Comparison of ENCODE assay signal across 16 mouse cellular contexts in genomic region chr6:55579611-55580010, GRCm38 (mm10).
DNase-seq lines count a peak whose midpoint lies in the region; ATAC-seq and TF ChIP-seq lines count a peak whose summit lies in the region.
"Had no signal": no experiment of that assay in that cellular context is flagged by ENCODE, and none has a peak within 500 bp of the region (broad histone marks: within the 10 kb centered on the region; RNA-seq: fewer than 3 reads in every experiment).

No protein-coding gene starts in this region.

- no peaks in the 10 kb centered on the region for H3K36me3 ChIP-seq in forebrain, embryonic 16.5 days (ENCODE audit: control insufficient read depth, insufficient read depth)
- no peaks in the 10 kb centered on the region for H3K36me3 ChIP-seq in midbrain, postnatal 0 days (ENCODE audit: insufficient read depth, low read length)
- H3K36me3 ChIP-seq: embryonic facial prominence, embryonic 13.5 days; intestine, embryonic 15.5 days; lung, embryonic 15.5 days had no signal

- peak overlapping the region; percentile 40 for H3K4me3 ChIP-seq in layer of hippocampus, adult 2 months
- no peak overlapping the region for H3K4me3 ChIP-seq in forebrain, embryonic 16.5 days (replicated peaks; ENCODE audit: low read length)
- H3K4me3 ChIP-seq in midbrain, postnatal 0 days (ENCODE audit: low read depth, low read length), result no peak overlapping the region
- H3K4me3 ChIP-seq: embryonic facial prominence, embryonic 13.5 days; gastrocnemius, adult 2 months; heart, adult 2 months; intestine, embryonic 15.5 days; lung, embryonic 15.5 days had no signal

- H3K27me3 ChIP-seq in forebrain, embryonic 16.5 days (replicated peaks; ENCODE audit: control insufficient read depth, insufficient read depth, low read length), result no peaks in the 10 kb centered on the region
- no peaks in the 10 kb centered on the region for H3K27me3 ChIP-seq in midbrain, postnatal 0 days (ENCODE audit: insufficient read depth, low read length)
- H3K27me3 ChIP-seq: embryonic facial prominence, embryonic 13.5 days; intestine, embryonic 15.5 days; lung, embryonic 15.5 days had no signal

- peaks cover 28% of the 10 kb centered on the region for H3K4me1 ChIP-seq in forebrain, embryonic 16.5 days (replicated peaks; ENCODE audit: control insufficient read depth, insufficient read depth, low read length)
- H3K4me1 ChIP-seq in midbrain, postnatal 0 days (ENCODE audit: insufficient read depth, low read length), result no peaks in the 10 kb centered on the region
- H3K4me1 ChIP-seq: intestine, embryonic 15.5 days; lung, embryonic 15.5 days had no signal

- no peaks in the 10 kb centered on the region for H3K9me3 ChIP-seq in forebrain, embryonic 16.5 days (ENCODE audit: control insufficient read depth, low read length)
- H3K9me3 ChIP-seq in midbrain, postnatal 0 days (ENCODE audit: low read length), result no peaks in the 10 kb centered on the region
- H3K9me3 ChIP-seq: embryonic facial prominence, embryonic 13.5 days; intestine, embryonic 15.5 days; lung, embryonic 15.5 days had no signal

- DNase-seq in layer of hippocampus, adult 2 months (ENCODE audit: low spot score in 2 of 2), result peak in 1 of 2 experiments; percentile 23
- DNase-seq in layer of hippocampus, adult 8-10 months (ENCODE audit: low spot score in 2 of 2), result no peak
- peak; percentile 20 for DNase-seq in brain, adult 2 months (ENCODE audit: low read depth, low spot score)
- peak; percentile 41 for DNase-seq in midbrain, postnatal 0 days (ENCODE audit: low spot score)
- DNase-seq: gastrocnemius, adult 2 months; heart, adult 2 months; thymus, postnatal 25 days had no signal

- no peak for TF ChIP-seq CTCF in layer of hippocampus, adult 2 months (conservative IDR thresholded peaks at IDR 0.05)
- no peak for TF ChIP-seq CTCF in midbrain, postnatal 0 days (IDR thresholded peaks at IDR 0.05)

- WGBS in forebrain, embryonic 16.5 days, result 10% methylated on average over 9 of the region's 9 CpGs
- WGBS in midbrain, postnatal 0 days, result 51% methylated on average over 9 of the region's 9 CpGs

- ATAC-seq in forebrain, embryonic 16.5 days, result peak; percentile 61
- 0 out of 2 replicates have a peak, but pooled peaks have one; percentile 29 for ATAC-seq in midbrain, postnatal 0 days (ENCODE audit: low FRiP score)
- no peak for ATAC-seq in megakaryocyte-erythroid progenitor cell, adult 5-6 weeks (replicated peaks; ENCODE audit: low FRiP score, low TSS enrichment, poor library complexity, severe bottlenecking)
- no peak for ATAC-seq in monocyte, adult 5-6 weeks (replicated peaks; ENCODE audit: insufficient number of reproducible peaks, low FRiP score, low TSS enrichment, poor library complexity, severe bottlenecking)
- ATAC-seq: intestine, embryonic 15.5 days; Patski had no signal

- peak overlapping the region; percentile 35 for H3K9ac ChIP-seq in forebrain, embryonic 16.5 days (replicated peaks; ENCODE audit: low read depth, low read length)
- no peak overlapping the region for H3K9ac ChIP-seq in midbrain, postnatal 0 days (replicated peaks; ENCODE audit: low read length, poor library complexity, severe bottlenecking)
- H3K9ac ChIP-seq: embryonic facial prominence, embryonic 13.5 days; intestine, embryonic 15.5 days; lung, embryonic 15.5 days had no signal

- peak overlapping the region; percentile 75 for H3K27ac ChIP-seq in layer of hippocampus, adult 2 months
- H3K27ac ChIP-seq in forebrain, embryonic 16.5 days (ENCODE audit: low read length), result peak overlapping the region; percentile 96
- H3K27ac ChIP-seq in midbrain, postnatal 0 days (ENCODE audit: low read depth, low read length), result no peak overlapping the region
- H3K27ac ChIP-seq: embryonic facial prominence, embryonic 13.5 days; gastrocnemius, adult 2 months; heart, adult 2 months; intestine, embryonic 15.5 days; kidney, postnatal 0 days; lung, embryonic 15.5 days; stomach, postnatal 0 days had no signal

- H3K4me2 ChIP-seq in forebrain, embryonic 16.5 days (ENCODE audit: low read length), result peak overlapping the region; percentile 44
- H3K4me2 ChIP-seq in midbrain, postnatal 0 days (ENCODE audit: low read depth, low read length, poor library complexity, severe bottlenecking), result no peak overlapping the region
- H3K4me2 ChIP-seq: embryonic facial prominence, embryonic 13.5 days; intestine, embryonic 15.5 days; lung, embryonic 15.5 days had no signal

Comparison
In these comparisons a context has a peak if more than half of its experiments do, and no peak if none do; other contexts are left out.
1. DNase-seq: peak in brain, adult 2 months (single experiment) and midbrain, postnatal 0 days (single experiment); none in layer of hippocampus, adult 8-10 months (0 of 2).
2. ATAC-seq: peak in forebrain, embryonic 16.5 days (single experiment) and midbrain, postnatal 0 days (single experiment); none in megakaryocyte-erythroid progenitor cell, adult 5-6 weeks (single experiment) and monocyte, adult 5-6 weeks (single experiment).